Mouse (Mus musculus) kidney, adult 11 months (tissue): Measurements from ENCODE around the gene Bach2.

ENCODE experiments used
- DNase-seq: peaks from one replicate; pipeline ENCODE4 v3.0.0; 2022

Gene Bach2

GRCm38 (mm10) chr4:32302668-32303067, 64.1 kb downstream of the Bach2 start:
- DNase-seq = no peak

- no peak for DNase-seq
Observed at GRCm38 (mm10) chr4:32303076-32303475, 64.5 kb downstream of the Bach2 start.

GRCm38 (mm10) chr4:32303674-32304073, 65.1 kb downstream of the Bach2 start:
- DNase-seq = peak; percentile 93

- DNase-seq = peak; percentile 50
Observed at GRCm38 (mm10) chr4:32304221-32304703, 65.7 kb downstream of the Bach2 start.

- no peak for DNase-seq
Observed at GRCm38 (mm10) chr4:32305036-32305615, 66.5 kb downstream of the Bach2 start.

GRCm38 (mm10) chr4:32305683-32306082, 67.1 kb downstream of the Bach2 start:
- no peak for DNase-seq

- DNase-seq = peak; percentile 49
Observed at GRCm38 (mm10) chr4:32306169-32306792, 67.7 kb downstream of the Bach2 start.

- DNase-seq = no peak
Observed at GRCm38 (mm10) chr4:32307215-32307614, 68.6 kb downstream of the Bach2 start.

- DNase-seq = no peak
Observed at GRCm38 (mm10) chr4:32312171-32312946, 73.8 kb downstream of the Bach2 start.

- no peak for DNase-seq
Observed at GRCm38 (mm10) chr4:32314919-32315318, 76.3 kb downstream of the Bach2 start.

GRCm38 (mm10) chr4:32318608-32319007, 80.0 kb downstream of the Bach2 start:
- DNase-seq = no peak

GRCm38 (mm10) chr4:32319327-32319726, 80.7 kb downstream of the Bach2 start:
- DNase-seq = no peak

- DNase-seq = no peak
Observed at GRCm38 (mm10) chr4:32320039-32320438, 81.4 kb downstream of the Bach2 start.

GRCm38 (mm10) chr4:32324111-32324510, 85.5 kb downstream of the Bach2 start:
- no peak for DNase-seq

- DNase-seq = no peak
Observed at GRCm38 (mm10) chr4:32324967-32325366, 86.4 kb downstream of the Bach2 start.

GRCm38 (mm10) chr4:32325596-32325995, 87.0 kb downstream of the Bach2 start:
- DNase-seq = no peak

GRCm38 (mm10) chr4:32326279-32326678, 87.7 kb downstream of the Bach2 start:
- DNase-seq = no peak

- no peak for DNase-seq
Observed at GRCm38 (mm10) chr4:32326860-32327259, 88.3 kb downstream of the Bach2 start.

- no peak for DNase-seq
Observed at GRCm38 (mm10) chr4:32327626-32328025, 89.0 kb downstream of the Bach2 start.

GRCm38 (mm10) chr4:32328561-32328960, 90.0 kb downstream of the Bach2 start:
- DNase-seq = no peak

- DNase-seq = no peak
Observed at GRCm38 (mm10) chr4:32330584-32331314, 92.1 kb downstream of the Bach2 start.

GRCm38 (mm10) chr4:32332028-32332427, 93.4 kb downstream of the Bach2 start:
- no peak for DNase-seq

GRCm38 (mm10) chr4:32334131-32334530, 95.5 kb downstream of the Bach2 start:
- no peak for DNase-seq
